Mouse (Mus musculus) thymus, postnatal 0 days (tissue): Measurements from ENCODE around the gene Ntn4. TPM values are rescaled to one million over a fixed set of nuclear protein-coding genes. Genes with fewer than 3 reads are reported as not detected.
"Not testable (repeated sequence)": the region's sequence is repeated elsewhere in the genome, so short reads cannot be mapped to it uniquely, and the experiment has no call there.

Experiments used
- DNase-seq: peaks from one replicate; pipeline ENCODE4 v3.0.0-alpha.2; 2015; ENCODE audit warnings: low spot score
- polyA plus RNA-seq: library from polyadenylated mRNA; unstranded; fragments of >200 nt; fragmentation: Nextera tagmentation; extraction: Ambion mirVana; gene quantifications from 2 replicates; pipeline ENCODE4 v1.2.1, GENCODE M21; 2015

Gene Ntn4
- polyA plus RNA-seq, 1 experiment from 2014 or later = 0.05 TPM

GRCm38 (mm10) chr10:93683896-93684295 lies 43.4 kb downstream of the Ntn4 start:
- DNase-seq = no peak

- not testable (repeated sequence) for DNase-seq
Observed at GRCm38 (mm10) chr10:93685416-93685815, 44.9 kb downstream of the Ntn4 start.

GRCm38 (mm10) chr10:93686579-93686978 lies 46.1 kb downstream of the Ntn4 start:
- DNase-seq = no peak

GRCm38 (mm10) chr10:93687781-93688180 lies 47.3 kb downstream of the Ntn4 start:
- no peak for DNase-seq

GRCm38 (mm10) chr10:93688306-93689171 lies 48.1 kb downstream of the Ntn4 start:
- peak; percentile 51 for DNase-seq

- DNase-seq = no peak
Observed at GRCm38 (mm10) chr10:93691344-93691743, 50.9 kb downstream of the Ntn4 start.

- no peak for DNase-seq
Observed at GRCm38 (mm10) chr10:93695043-93695791, 54.7 kb downstream of the Ntn4 start.

- DNase-seq = no peak
Observed at GRCm38 (mm10) chr10:93696001-93696400, 55.5 kb downstream of the Ntn4 start.

- DNase-seq = no peak
Observed at GRCm38 (mm10) chr10:93697866-93698483, 57.5 kb downstream of the Ntn4 start.

- no peak for DNase-seq
Observed at GRCm38 (mm10) chr10:93699689-93700478, 59.4 kb downstream of the Ntn4 start.

GRCm38 (mm10) chr10:93700589-93701363 lies 60.3 kb downstream of the Ntn4 start:
- DNase-seq = peak; percentile 23

- DNase-seq = no peak
Observed at GRCm38 (mm10) chr10:93703946-93704345, 63.5 kb downstream of the Ntn4 start.

GRCm38 (mm10) chr10:93707149-93708075 lies 66.9 kb downstream of the Ntn4 start:
- DNase-seq = no peak

- no peak for DNase-seq
Observed at GRCm38 (mm10) chr10:93708076-93708473, 67.6 kb downstream of the Ntn4 start.

GRCm38 (mm10) chr10:93708515-93708914 lies 68.0 kb downstream of the Ntn4 start:
- DNase-seq = no peak

GRCm38 (mm10) chr10:93709536-93709935 lies 69.1 kb downstream of the Ntn4 start:
- no peak for DNase-seq

- DNase-seq = no peak
Observed at GRCm38 (mm10) chr10:93721625-93722337, 81.3 kb downstream of the Ntn4 start.

GRCm38 (mm10) chr10:93723942-93724542 lies 83.6 kb downstream of the Ntn4 start:
- no peak for DNase-seq
